Mouse (Mus musculus): ENCODE results near the gene Perp. TPM values are rescaled to one million over a fixed set of nuclear protein-coding genes. Genes with fewer than 3 reads are reported as not detected.
A peak's percentile ranks its signal among the peaks of the same experiment; 100 is the strongest.

Perp gene
- polyA plus RNA-seq, 1 experiment from 2014 or later = 1,093 TPM

DNA sequence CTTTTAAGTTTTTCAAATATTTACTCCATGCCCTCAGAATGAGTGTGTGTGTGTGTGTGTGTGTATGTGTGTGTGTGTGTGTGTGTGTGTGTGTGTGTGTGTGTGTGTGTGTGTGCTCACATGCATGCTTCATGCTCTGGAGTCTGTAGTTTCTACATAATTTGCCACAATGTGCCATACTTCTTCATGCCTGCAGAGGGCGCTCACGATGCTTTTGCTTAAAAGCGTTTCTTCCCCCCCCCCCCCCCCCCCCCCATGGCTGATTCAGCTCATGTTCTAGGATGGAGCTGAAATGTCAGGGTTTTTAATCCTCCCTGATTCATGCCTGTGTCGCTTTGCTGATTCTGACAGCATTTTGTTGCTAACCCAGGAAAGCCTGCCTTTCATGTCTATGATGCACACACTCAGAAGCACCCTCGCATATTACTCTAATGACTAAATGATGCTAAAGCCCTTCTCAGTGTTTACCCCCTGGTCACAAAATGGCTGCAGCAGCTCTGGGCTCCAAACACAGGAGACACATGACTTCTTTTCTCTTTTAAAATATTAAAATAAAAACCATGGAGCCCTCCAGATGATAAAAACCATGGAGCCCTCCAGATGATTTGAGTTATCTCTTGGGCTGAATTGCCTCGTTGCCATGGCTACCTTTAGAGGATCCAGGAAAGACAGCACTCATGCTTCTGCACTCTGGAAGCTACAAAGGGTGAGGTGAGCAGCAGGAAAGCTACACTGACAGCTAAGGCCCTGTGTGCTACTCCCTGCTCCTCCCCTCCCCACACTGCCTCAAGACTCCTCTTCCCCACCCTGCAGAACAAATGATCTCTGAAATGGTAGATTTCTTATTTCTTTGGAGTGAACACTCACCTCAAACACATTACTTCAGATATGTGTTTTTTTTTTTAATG lies 49.7 kb downstream of the Perp start:
- Histone ChIP-seq H3K9me3 (ENCODE audit: control insufficient read depth, low read length) (no peaks in the 10 kb centered on the region), H3K27me3 (ENCODE audit: control insufficient read depth, insufficient read depth, low read length) (no peaks in the 10 kb centered on the region), H3K27ac (replicated peaks) (no peak overlapping the region), H3K36me3 (ENCODE audit: control insufficient read depth, insufficient read depth, low read length) (no peaks in the 10 kb centered on the region), H3K4me2 (replicated peaks; ENCODE audit: low read depth) (no peak overlapping the region), H3K9ac (ENCODE audit: low read length) (no peak overlapping the region), H3K4me1 (replicated peaks; ENCODE audit: control insufficient read depth, insufficient read depth) (no peaks in the 10 kb centered on the region), H3K4me3 (ENCODE audit: low read depth, low read length) (no peak overlapping the region)
- WGBS = 31% methylated on average over 6 of the region's 6 CpGs
- DNase-seq (ENCODE audit: low spot score) = peak; percentile 26
- ATAC-seq (ENCODE audit: low FRiP score, low TSS enrichment) = no peak
- no peak for TF ChIP-seq EP300 (optimal IDR thresholded peaks at IDR 0.05)
- peak; percentile 60 for TF ChIP-seq CTCF (IDR thresholded peaks at IDR 0.05; ENCODE audit: low read depth)

DNA sequence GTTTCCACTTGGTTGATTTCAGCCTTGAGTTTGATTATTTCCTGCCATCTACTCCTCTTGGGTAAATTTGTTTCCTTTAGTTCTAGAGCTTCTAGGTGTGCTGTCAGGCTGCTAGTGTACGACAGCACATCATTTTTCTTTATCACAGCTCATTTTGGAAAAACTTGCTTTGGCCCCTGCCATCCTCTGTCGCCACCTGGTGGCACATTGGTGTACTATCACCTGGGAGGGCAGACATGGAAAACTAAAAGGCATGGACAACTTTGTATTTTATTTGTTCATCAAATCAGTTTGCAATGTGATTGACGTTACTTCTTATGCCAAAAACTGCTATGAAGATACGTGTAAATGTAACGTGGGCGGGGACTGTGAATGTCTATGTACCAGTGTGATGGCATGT lies 59.3 kb downstream of the Perp start:
- H3K4me3 ChIP-seq (ENCODE audit: low read depth, low read length) = no peak overlapping the region
- peak; percentile 60 for DNase-seq (ENCODE audit: low spot score)
- no peak for ATAC-seq (ENCODE audit: low FRiP score, low TSS enrichment)
- H3K36me3 ChIP-seq (ENCODE audit: control insufficient read depth, insufficient read depth, low read length) = no peaks in the 10 kb centered on the region
- H3K27me3 ChIP-seq (ENCODE audit: control insufficient read depth, insufficient read depth, low read length) = no peaks in the 10 kb centered on the region
- H3K27ac ChIP-seq (replicated peaks) = no peak overlapping the region
- 18% methylated on average over 6 of the region's 6 CpGs for WGBS
- no peaks in the 10 kb centered on the region for H3K4me1 ChIP-seq (replicated peaks; ENCODE audit: control insufficient read depth, insufficient read depth)
- no peaks in the 10 kb centered on the region for H3K9me3 ChIP-seq (ENCODE audit: control insufficient read depth, low read length)
- peak; percentile 93 for TF ChIP-seq CTCF (IDR thresholded peaks at IDR 0.05; ENCODE audit: low read depth)
- no peak for TF ChIP-seq EP300 (optimal IDR thresholded peaks at IDR 0.05)
- no peak overlapping the region for H3K4me2 ChIP-seq (replicated peaks; ENCODE audit: low read depth)
- H3K9ac ChIP-seq (ENCODE audit: low read length) = no peak overlapping the region

Other genes with a start within 250 kb of the Perp start
- gene Arfgef3, start 101.1 kb upstream of the Perp start, polyA plus RNA-seq (2015; fragmentation: Nextera tagmentation; extraction: Ambion mirVana) = 1.6 and 1.8 TPM in 2 replicates
- 0.05 and 0.08 TPM in 2 replicates for gene Gm4922, start 58.2 kb upstream of the Perp start, polyA plus RNA-seq (2015; fragmentation: Nextera tagmentation; extraction: Ambion mirVana)
- 1.7 and 1.8 TPM in 2 replicates for gene Tnfaip3, start 170.6 kb downstream of the Perp start, polyA plus RNA-seq (2015; fragmentation: Nextera tagmentation; extraction: Ambion mirVana)

All from stomach, postnatal 0 days (tissue).